Mouse (Mus musculus) megakaryocyte progenitor cell, adult 5-6 weeks (primary cell): ENCODE results near the gene Cx3cr1. TPM values are rescaled to one million over a fixed set of nuclear protein-coding genes. Genes with fewer than 3 reads are reported as not detected.

Experiments used
- ATAC-seq: replicated peaks from 2 replicates; pipeline ENCODE4 v1.8.0; 2016; ENCODE audit warnings: mild to moderate bottlenecking, moderate TSS enrichment, inconsistent platforms; ENCODE audit not compliant: poor library complexity
- total RNA-seq, 2 experiments: library from RNA; stranded (forward) in 1 of 2; stranded (reverse) in 1 of 2; fragments of 157-497, 149-512 nt in 1 of 2; fragments of 200-1000 nt in 1 of 2; gene quantifications; 2 replicates each; pipeline versions ENCODE4 v1.2.3 to v1.2.4; 2015 to 2017

Gene Cx3cr1
- total RNA-seq, 2 experiments from 2014 or later, result 10.6 to 13.9 TPM

DNA sequence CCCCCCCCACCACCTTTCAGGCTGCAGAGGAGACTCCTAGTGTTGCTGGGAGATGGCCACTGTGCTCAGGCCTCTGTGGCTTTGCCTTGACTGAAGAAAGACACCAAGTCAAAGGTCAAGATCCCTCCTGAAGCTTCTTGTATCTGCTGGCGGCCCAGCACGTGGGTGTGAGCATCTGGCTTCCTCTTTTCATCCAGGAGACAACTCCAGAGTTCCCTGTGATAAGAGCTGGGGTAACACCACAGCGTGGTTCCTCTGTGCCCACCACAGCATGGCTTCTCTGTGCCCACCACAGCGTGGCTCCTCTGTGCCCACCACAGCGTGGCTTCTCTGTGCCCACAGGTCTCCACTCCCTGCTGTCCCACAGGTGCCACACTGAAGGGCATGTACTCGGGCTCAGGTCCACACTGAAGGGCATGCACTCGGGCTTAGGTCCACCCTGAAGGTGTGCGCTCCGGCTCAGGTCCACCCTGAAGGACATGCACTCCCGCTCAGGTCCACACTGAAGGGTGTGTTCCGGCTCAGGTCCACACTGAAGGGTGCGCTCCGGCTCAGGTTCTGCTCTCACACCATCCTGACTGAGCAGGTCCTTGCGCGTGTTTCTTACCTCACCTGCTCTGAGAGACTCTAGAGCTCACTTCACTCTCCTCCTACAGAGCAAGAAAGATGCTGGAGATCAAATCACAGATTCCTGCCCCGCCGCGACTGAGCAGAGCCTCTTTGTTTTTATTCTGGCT, 13.6 kb upstream of the Cx3cr1 start:
- ATAC-seq, result peak; percentile 87

DNA sequence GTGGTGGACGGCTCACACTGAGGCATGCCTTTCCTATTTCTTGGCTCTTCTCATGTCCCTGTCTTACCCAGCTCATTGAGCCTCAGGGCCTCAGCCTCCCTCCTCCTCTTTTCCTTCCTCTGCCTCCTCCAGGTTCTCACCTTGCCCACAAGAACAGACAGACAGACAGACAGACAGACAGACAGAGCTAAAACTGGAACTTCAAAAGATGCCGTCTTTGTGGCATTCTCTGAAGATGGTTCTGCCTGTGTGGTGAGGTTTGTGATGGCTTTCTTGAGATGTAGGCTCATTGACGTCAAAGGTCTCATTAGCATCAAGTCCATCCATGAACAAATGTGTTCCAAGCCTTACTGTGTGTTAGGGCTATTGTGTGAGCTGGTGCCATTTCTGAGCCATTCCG, 13.0 kb upstream of the Cx3cr1 start:
- ATAC-seq, result no peak

DNA sequence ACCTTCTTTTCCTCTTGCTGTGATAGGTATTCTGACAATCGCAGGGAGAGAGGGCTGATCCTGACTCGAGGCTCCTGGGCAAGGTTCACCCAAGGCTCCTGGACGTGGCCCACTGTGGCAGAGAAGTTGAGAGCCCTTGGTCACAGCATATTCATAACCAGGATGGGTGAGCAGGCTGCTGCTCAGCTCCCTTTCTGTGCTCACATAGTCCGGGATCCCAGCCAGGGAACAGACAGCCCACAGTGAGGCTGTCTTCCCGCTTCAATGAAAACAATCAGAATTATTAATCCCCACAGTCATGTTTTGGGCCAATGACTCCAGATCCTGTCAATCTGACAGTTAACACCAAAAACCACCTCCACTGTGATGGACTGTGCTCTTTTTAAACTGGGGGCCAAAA, 12.3 kb upstream of the Cx3cr1 start:
- ATAC-seq, result no peak

DNA sequence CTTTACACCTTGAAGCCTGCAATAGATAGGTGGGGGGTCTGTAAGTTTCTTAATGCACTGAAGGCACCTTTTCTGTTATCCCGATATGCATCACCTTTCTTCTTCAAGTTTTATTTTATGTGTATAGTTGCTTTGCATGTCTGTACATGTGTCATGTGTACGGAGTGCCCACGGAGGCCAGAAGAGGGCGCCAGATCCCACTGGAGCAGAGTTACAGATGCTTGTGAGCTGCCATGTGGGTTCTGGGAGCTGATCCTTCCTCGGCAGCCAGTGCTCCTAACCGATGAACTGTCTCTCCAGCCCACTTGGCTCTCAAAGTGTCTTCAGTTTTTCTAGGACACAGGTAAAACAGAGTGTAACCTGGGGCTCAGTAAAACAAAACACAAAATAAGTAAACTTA, 11.6 kb upstream of the Cx3cr1 start:
- ATAC-seq, result peak; percentile 54; the same call in 1 of the 2 replicates

DNA sequence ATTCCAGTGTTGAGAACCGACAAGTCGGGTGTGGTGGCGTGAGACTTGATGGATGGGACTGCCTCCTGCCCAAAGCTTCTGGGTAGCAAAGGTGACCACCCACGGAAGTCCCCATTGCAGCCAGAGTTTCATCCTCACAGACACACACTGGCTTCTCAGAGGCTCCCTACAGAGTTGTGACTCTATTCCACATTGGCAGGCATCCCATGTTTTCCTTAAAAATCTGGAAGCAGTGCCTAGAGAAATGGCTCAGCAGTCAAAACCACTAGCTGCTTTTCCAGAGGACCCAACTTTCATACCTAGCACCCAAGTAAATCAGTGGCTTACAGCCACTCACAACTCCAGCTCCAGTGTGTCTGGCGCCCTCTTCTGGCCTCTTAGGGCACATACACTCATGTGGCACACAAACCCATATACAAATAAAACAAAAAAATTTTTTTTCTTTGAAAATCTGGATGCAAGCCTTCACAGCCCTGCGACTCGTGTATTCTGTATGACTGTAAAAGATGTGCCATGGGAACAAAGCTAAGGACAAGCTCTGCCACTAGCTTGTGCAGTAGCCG, 10.9 kb upstream of the Cx3cr1 start:
- ATAC-seq, result no peak

DNA sequence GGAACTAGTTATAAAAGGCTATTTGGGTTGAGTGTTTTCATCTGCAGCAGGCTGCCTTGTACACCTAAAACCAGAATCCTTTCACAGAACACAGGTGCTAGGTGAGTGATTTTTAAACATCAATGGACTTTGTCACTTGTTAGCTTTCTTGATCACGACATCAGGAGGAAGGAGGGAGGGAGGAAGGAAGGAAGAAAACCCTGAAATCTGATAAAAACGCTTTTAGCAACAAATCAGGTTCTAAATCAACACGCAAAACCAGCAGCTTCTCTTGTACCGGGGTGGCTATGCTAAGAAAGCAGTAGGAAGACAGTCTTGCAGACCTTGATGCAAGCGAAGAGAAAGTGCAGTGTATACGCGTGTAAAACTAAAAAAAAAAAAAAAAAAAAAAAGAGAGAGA, 10.2 kb upstream of the Cx3cr1 start:
- no peak for ATAC-seq

DNA sequence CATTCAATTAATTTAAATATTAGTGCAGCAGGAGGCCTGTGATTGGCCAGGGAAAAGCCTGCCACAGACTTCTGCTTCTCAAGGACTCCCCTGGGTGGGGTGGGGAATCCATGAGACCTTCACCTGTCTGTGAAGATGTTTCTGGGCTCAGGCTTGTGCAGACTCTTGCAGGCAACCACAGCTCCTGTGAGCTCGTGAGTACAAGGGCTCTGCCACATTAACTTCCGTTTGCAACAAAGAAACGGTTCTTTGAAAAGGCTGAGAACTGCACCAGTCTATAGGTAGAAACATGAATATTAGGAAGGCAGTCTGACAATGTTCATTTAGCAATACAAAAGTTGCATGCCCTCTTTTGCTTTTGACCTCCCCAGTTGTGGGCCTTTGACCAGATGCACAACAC, 8.6 kb upstream of the Cx3cr1 start:
- ATAC-seq, result no peak

DNA sequence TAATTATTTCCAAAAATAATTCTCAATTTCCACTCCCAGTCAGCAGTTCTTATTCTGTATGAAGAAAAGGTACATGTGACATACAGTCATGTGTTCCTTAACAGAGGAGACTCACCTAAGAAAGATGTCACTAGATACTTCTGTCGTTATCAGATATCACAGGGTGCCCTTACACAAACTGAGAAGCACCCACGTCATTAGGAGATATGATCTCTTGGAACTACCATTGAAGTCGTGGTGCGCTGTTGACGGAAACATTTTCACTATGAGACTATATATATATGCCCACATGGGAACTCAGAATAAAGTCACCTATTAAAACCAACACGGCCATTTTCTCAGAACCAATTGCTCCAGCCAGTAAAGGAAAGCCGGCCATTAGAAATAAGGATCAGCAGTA, 4.8 kb upstream of the Cx3cr1 start:
- no peak for ATAC-seq

DNA sequence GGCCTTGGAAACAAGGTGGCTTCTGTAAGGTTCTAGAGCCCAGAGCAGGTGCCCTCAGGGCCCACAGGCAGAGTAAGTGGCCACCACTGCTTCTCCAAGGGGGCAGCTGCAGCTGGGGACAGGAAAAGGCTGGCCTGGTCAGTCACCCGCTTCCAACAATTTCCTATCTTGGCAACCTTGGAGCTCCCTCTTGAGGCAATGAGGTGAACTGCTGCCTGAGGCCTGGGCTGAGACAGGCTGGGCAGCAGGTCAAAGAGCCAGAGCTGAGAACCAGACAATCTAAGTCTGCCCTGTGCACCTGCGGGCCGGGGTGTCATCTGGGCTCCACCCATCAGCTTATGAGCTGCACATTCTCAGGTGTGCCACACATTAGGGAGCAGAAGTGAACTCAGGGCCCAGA, 3.5 kb upstream of the Cx3cr1 start:
- ATAC-seq, result peak; percentile 79

DNA sequence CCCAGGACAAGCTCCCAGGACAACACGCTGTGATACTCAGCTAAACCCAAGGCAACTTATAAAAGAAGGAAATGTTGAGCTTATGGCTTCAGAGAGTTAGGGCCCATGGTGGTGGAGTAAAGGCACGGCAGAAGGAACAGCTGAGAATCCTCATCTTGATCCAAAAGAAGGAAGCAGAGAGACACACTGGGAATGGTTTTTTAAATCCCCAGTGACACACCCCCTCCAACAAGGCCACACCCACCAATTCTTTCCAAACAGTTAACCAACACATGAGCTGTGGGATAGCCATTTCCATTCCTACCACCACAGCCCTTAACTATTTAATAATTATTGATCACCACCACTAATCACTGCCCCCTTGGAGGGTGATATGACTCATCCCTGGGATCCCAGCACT, 1.6 kb upstream of the Cx3cr1 start:
- ATAC-seq, result no peak

DNA sequence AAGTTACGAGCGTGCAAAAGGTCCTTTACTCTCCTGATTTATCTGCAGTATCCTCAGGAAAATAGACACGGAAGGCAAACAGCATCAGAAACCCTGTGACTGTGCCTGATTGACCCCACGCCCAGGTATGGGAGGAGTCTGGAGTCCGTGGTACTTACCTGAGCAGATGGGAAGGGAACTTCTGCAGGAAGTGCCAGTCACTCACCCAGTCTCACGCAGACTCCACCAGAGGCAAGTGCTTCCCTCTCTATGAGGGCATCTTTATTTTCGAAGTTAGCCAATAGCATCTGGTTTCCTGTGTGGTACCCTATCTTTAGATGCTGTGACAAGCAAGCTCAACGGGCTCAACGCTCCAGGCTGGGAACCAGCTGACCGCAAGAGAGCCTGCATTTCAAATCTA, 1.6 kb downstream of the Cx3cr1 start:
- peak; percentile 91 for ATAC-seq

DNA sequence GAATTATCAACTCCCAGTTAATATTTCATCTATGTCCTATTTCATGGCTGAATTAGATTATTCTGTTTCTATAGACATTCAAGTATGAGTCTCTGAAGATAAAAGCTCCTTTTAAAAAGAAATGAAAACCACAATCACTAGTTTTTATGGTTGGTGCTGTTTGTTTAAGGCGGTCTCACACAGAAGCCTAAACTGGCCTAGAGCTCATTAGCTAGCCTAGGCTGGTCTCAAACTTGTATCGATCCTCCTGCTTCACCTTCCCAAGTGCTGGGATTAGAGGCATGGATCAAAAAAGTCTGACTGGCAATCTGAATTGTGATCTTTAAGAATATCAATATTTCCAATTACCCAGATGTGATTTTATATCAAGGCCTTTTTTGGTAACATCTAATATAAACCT, 2.1 kb downstream of the Cx3cr1 start:
- no peak for ATAC-seq

DNA sequence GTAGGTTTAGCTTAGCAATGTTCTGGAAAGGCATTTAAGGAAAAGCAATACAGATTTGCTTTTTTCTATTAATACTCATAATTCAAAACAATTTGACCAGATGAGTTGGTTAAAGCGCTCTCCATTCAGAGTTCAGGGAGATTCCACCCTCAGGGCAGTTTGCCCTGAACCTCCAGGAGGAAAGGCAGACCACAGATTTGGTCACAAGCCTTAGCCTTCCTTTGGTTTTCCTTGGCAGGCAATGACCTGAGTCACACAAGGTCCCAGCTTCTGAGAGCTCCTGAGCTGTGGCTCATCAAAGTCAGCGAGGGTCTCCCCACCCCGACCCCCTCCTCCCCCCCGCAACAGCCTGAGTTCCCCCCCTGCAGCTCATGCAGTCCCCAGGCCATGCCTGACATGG, 5.4 kb downstream of the Cx3cr1 start:
- ATAC-seq, result no peak

DNA sequence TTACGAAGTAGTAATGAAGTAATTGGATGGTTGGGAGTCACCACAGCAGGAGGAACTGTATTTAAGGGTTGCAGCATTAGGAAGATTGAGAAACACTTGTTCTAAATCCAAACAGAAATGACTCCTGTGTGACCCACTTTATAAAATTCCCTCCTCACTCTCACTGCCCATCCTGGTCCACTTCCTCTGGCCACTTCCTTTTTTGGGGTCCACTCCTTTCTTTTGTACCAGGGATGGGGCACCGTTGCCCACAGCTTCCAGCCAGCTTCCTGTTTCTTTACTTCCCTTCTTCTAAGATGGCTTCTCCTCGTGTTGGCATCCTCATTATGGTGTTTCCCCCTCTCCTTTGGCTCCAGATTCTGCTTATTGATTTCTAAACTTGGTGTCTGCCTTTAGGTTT, 10.9 kb downstream of the Cx3cr1 start:
- peak; percentile 65 for ATAC-seq

DNA sequence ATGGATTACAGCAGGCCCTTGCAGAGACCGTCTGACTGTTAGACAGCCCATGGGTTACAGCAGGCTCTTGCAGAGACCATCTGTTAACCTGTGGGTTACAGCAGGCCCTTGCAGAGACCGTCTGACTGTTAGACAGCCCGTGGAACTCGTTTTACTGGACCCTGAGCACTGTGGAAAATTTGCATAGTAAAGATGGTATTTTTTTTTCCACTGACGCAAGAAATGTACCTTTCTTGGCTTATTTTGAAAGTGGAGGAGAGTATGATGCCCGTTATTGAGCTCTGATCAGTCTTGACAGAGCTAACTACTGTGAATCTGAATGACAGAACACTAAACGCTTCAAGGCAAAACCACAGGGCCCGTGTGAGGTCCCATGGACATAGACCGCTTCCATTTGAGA, 13.5 kb downstream of the Cx3cr1 start:
- no peak for ATAC-seq

DNA sequence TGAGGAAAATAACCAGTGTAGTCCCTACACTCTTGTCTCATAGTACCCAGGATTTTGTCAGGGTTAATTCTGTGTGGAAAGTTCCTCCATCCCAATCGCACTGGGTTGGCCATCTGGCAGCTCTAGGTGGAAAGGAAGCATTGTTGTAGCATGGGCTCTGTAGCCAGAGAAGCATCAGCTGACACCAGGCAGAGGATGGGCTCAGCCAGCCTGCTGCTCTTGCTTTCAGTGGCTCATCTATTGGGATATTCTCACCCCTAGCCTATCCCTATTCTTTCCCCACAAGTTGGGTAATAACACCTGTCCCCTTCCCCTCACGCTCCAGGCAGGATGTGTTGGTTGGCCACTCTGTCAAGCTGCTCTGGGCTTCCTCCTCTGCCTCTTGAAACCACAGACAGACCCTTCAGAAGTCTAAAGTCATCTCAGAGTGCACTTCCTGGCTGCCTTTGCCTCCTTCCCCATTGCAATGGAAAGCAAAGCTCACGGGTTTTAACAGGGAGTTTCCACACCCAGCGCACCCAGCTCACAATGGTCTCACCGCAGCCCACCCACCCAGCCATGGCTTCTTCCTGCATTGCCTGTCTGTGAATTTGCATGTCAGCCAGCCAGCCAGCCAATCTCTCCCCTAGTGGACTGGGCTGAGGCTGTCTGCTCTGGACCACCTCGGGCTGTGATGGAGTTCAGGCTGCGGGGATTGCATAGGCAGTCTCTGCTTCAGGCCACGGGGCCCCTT, 15.0 kb downstream of the Cx3cr1 start:
- peak; percentile 81 for ATAC-seq

DNA sequence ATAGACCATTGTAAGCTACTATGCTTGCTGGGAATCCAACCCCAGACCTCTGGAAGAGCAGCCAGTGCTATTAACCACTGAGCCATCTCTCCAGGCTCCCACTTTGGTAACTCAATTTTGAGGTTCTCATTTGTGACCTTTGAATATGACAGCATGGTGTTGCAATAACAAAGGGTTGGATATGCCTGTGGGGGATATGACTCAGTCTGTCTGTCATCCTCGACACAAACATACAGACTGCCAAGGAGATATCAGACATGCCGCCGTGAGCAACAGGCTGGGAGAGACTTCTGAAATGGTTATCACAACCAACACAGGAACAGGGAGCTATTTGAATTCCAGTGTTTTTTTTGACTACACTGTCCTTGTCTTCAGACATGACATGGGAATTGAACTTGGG, 20.3 kb downstream of the Cx3cr1 start:
- ATAC-seq, result peak; percentile 85

DNA sequence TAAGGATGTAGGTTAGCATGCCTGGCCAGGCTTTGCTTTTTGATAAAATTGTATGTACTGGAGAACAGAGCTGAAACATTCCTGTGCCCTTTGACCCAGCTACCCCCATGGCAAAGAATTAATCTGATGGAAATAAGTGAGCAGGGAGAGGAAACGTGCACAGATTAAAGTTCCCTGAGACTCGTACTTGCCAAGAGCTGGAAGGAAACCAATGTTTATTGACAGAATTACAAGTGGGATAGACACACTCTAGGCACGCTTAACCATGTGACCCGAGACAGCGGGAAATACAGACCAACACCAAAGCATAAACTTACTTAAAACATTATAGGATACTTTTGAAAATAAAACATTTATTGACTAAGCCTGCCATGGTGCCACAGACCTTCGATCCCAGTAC, 21.2 kb downstream of the Cx3cr1 start:
- ATAC-seq, result no peak

DNA sequence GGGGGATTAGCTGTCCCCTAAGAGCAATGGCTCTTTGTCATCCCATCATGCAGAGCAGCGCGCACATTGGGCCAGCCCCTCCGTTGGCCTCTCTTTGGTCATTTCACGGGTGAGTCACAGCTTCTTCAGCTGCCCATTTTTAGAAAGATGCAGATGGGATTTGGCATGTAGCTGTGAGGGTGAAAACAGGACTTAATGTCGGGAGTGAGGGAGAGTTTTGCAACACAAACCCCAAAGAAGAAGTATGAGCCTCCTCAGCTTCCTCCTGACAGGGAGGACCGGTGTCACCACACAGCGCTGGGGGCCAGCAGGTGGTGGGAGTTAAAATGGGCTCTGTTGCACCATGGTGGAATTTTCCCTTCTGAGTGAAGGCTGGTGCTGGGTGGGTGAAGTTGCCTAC, 26.6 kb downstream of the Cx3cr1 start:
- ATAC-seq, result peak; percentile 92

DNA sequence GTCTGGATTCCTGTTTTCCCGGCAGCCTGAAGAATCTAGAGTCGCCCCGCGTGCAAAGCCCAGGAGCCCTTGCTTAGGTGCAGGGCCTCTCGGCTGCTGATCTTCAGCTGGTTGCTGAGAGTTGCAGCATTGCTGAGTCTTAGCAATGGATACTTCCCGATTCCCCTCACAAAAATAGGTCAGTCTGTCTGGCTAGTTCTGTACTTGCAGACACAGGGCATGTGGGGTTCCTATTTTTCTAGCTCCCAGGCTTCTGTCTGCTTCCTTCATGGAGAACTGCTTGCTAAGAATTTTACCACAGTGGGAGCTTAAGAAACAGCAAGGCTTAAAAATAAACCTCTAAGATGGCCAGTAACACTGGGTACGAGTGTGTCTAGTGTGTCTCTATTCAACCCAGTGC, 32.3 kb downstream of the Cx3cr1 start:
- ATAC-seq, result 0 out of 2 replicates have a peak, but pooled peaks have one; percentile 34

DNA sequence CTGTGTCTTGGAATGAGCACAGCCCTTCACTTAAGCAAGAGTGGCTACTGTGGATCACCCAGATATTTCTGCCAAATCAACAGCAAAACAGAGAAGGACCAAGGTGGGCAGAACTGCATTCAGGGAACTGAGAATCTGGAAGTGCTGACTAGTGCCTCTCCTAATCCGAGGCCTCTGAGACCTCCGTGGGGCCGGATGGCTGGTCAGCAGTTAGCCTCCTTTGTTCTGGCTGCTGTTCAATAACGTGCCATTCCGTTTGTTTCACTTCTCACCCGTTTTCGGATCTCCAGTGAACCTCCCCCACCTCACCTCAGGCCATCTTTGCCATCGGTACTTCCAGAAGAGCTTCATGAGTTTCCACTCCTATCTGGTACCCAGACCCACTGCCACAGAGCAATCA, 35.3 kb downstream of the Cx3cr1 start:
- ATAC-seq, result no peak

DNA sequence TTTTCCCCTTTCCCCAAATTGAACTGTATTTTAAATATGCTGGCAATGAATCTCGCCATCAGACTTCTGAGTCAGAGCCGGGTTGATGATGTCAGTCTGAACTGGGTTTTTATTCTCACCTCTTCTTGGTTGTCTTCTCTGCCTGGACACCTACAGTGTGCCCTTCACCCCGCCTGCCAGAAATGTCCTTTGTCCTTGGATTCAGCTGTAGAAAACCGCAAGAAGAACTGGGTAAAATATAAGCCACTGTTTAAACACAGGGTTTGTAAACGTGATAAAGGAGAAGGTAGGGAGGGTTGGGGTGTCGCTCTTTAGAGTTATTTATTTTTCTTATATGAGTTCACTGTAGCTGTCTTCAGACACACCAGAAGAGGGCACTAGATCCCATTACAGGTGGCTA, 37.0 kb downstream of the Cx3cr1 start:
- ATAC-seq, result no peak
